Mouse (Mus musculus) heart, adult 2 months (tissue): ENCODE results near the gene Kcnk3.
A peak's percentile ranks its signal among the peaks of the same experiment; 100 is the strongest.

ENCODE experiments used
- CTCF ChIP-seq: fragments of 200-600 bp; IDR thresholded peaks from 2 replicates; pipeline ENCODE4 v1.8.1; 2022; ENCODE audit warnings: antibody characterized with exemption, mild to moderate bottlenecking, moderate library complexity
- EP300 ChIP-seq: fragments of 200-500 bp; IDR thresholded peaks from 2 replicates; pipeline ENCODE4 v1.6.1; 2011; ENCODE audit warnings: low read depth, low read length, control low read depth; ENCODE audit not compliant: insufficient read depth

GRCm38 (mm10) chr5:30606424-30607073 lies 18.6 kb downstream of the Kcnk3 start:
- TF ChIP-seq EP300, result peak; percentile 58; the same call in 1 of the 2 replicates
- no peak for TF ChIP-seq CTCF
